Mouse (Mus musculus) lung, adult 2 months (tissue): ENCODE measurements at regions not wholly inside any gene's neighbourhood (a gene's known extent, or its start where the extent isn't known, plus 50 kb on each side); places are given as distances from the start of the nearest gene placed in this dataset.

Experiments used
- DNase-seq: peaks from one replicate; pipeline ENCODE4 v3.0.0; 2022
- H3K4me1 ChIP-seq: fragments of 200-500 bp; 2 replicates; pipeline ENCODE4 v1.6.1; 2011; ENCODE audit warnings: low read length; ENCODE audit not compliant: control insufficient read depth, insufficient read depth
- H3K4me3 ChIP-seq: fragments of 200-500 bp; replicated peaks from 2 replicates; pipeline ENCODE3; 2011; ENCODE audit warnings: low read depth, mild to moderate bottlenecking, control low read depth, low read length; ENCODE audit errors: extremely low read depth
- CTCF ChIP-seq: fragments of 200-500 bp; IDR thresholded peaks from 2 replicates; pipeline ENCODE4 v1.5.1; 2011; ENCODE audit warnings: mild to moderate bottlenecking, low read length, control low read depth; ENCODE audit not compliant: insufficient read depth
- POLR2A ChIP-seq: fragments of 200-500 bp; IDR thresholded peaks from 2 replicates; pipeline ENCODE4 v1.6.1; 2011; ENCODE audit warnings: low read depth, mild to moderate bottlenecking, control low read depth, low read length, borderline replicate concordance; ENCODE audit errors: extremely low read depth
- WGBS: fragments of 180-500 bp; shearing (Covaris S2); methylation state at CpG from one replicate; pipeline ENCODE4 v1.1.7; 2018; 5-methylcytosine and 5-hydroxymethylcytosine counted together

- no peak for DNase-seq
- WGBS, result 52% methylated on average over 4 of the region's 4 CpGs
- H3K4me3 ChIP-seq, result no peak overlapping the region
These were observed 100.1 kb upstream of the Rasgrp1 start for GRCm38 (mm10) chr2:117442862-117443261.

GRCm38 (mm10) chr2:117444671-117445070 lies 101.9 kb upstream of the Rasgrp1 start:
- no peak for TF ChIP-seq POLR2A
- TF ChIP-seq CTCF, result peak; percentile 44
- peak; percentile 19 for DNase-seq
- WGBS, result 29% methylated on average over 5 of the region's 5 CpGs
- Histone ChIP-seq H3K4me3 (no peak overlapping the region), H3K4me1 (no peaks in the 10 kb centered on the region)

More at GRCm38 (mm10) chr2:117442862-117443261, 100.1 kb upstream of the Rasgrp1 start:
- TF ChIP-seq POLR2A (no peak), CTCF (no peak)
- no peaks in the 10 kb centered on the region for H3K4me1 ChIP-seq

- Histone ChIP-seq H3K4me3 (no peak overlapping the region), H3K4me1 (no peaks in the 10 kb centered on the region)
- no peak for TF ChIP-seq POLR2A
- TF ChIP-seq CTCF, result no peak
- 63% methylated on average over 4 of the region's 4 CpGs for WGBS
- no peak for DNase-seq
These were observed 104.1 kb upstream of the Rasgrp1 start for GRCm38 (mm10) chr2:117446876-117447275.

GRCm38 (mm10) chr2:117450172-117450865 lies 107.5 kb upstream of the Rasgrp1 start:
- no peak for DNase-seq
- Histone ChIP-seq H3K4me3 (no peak overlapping the region), H3K4me1 (no peaks in the 10 kb centered on the region)
- TF ChIP-seq CTCF (peak; percentile 49), POLR2A (no peak)
- 54% methylated on average over 7 of the region's 7 CpGs for WGBS

- Histone ChIP-seq H3K4me1 (no peaks in the 10 kb centered on the region), H3K4me3 (no peak overlapping the region)
- no peak for DNase-seq
- 48% methylated on average over 5 of the region's 5 CpGs for WGBS
- TF ChIP-seq POLR2A (no peak), CTCF (no peak)
These were observed 109.0 kb upstream of the Rasgrp1 start for GRCm38 (mm10) chr2:117451818-117452217.

GRCm38 (mm10) chr2:117455021-117455739 lies 112.4 kb upstream of the Rasgrp1 start:
- no peak for DNase-seq
- Histone ChIP-seq H3K4me3 (no peak overlapping the region), H3K4me1 (no peaks in the 10 kb centered on the region)
- 81% methylated on average over 4 of the region's 4 CpGs for WGBS
- TF ChIP-seq POLR2A (no peak), CTCF (no peak)

GRCm38 (mm10) chr2:117455740-117456455 lies 113.1 kb upstream of the Rasgrp1 start:
- 68% methylated on average over 7 of the region's 7 CpGs for WGBS
- Histone ChIP-seq H3K4me3 (no peak overlapping the region), H3K4me1 (no peaks in the 10 kb centered on the region)
- DNase-seq, result no peak
- TF ChIP-seq CTCF (no peak), POLR2A (no peak)

- Histone ChIP-seq H3K4me1 (no peaks in the 10 kb centered on the region), H3K4me3 (no peak overlapping the region)
- no peak for TF ChIP-seq CTCF
- no peak for TF ChIP-seq POLR2A
- DNase-seq, result no peak
- WGBS, result 79% methylated on average over 13 of the region's 13 CpGs
These were observed 113.7 kb upstream of the Rasgrp1 start for GRCm38 (mm10) chr2:117456456-117457020.

- no peak for TF ChIP-seq POLR2A
- TF ChIP-seq CTCF, result no peak
- Histone ChIP-seq H3K4me1 (no peaks in the 10 kb centered on the region), H3K4me3 (no peak overlapping the region)
- WGBS, result 55% methylated on average over 4 of the region's 4 CpGs
- DNase-seq, result no peak
These were observed 118.9 kb upstream of the Rasgrp1 start for GRCm38 (mm10) chr2:117461541-117462290.
